Mouse (Mus musculus) spleen, postnatal 10 days (tissue): ENCODE data around the gene Rabl2.

Source experiments
- DNase-seq, 2 experiments: peaks; one replicate each; pipeline ENCODE4 v3.0.0; 2021 to 2022; ENCODE audit warnings: low spot score in 2 of 2

Gene Rabl2

GRCm38 (mm10) chr15:89551733-89552132, 40.0 kb downstream of the Rabl2 start:
- DNase-seq = no peak

- no peak for DNase-seq
Observed at GRCm38 (mm10) chr15:89550506-89550905, 41.2 kb downstream of the Rabl2 start.

GRCm38 (mm10) chr15:89548837-89549236, 42.9 kb downstream of the Rabl2 start:
- no peak for DNase-seq

- DNase-seq = no peak
Observed at GRCm38 (mm10) chr15:89547824-89548601, 43.7 kb downstream of the Rabl2 start.

GRCm38 (mm10) chr15:89547321-89547720, 44.4 kb downstream of the Rabl2 start:
- DNase-seq = no peak

- DNase-seq = no peak
Observed at GRCm38 (mm10) chr15:89544171-89544570, 47.6 kb downstream of the Rabl2 start.

GRCm38 (mm10) chr15:89533843-89534207, 57.9 kb downstream of the Rabl2 start:
- no peak for DNase-seq

- no peak for DNase-seq
Observed at GRCm38 (mm10) chr15:89532924-89533842, 58.5 kb downstream of the Rabl2 start.
